Mouse (Mus musculus) right cerebral cortex, postnatal 36 days (tissue): Measurements from ENCODE around the gene Spa17.

Source experiments
- DNase-seq, 2 experiments: peaks; one replicate each; pipeline ENCODE4 v3.0.0; 2022; ENCODE audit warnings: low spot score in 2 of 2, mixed read lengths in 1 of 2

Gene Spa17

DNA sequence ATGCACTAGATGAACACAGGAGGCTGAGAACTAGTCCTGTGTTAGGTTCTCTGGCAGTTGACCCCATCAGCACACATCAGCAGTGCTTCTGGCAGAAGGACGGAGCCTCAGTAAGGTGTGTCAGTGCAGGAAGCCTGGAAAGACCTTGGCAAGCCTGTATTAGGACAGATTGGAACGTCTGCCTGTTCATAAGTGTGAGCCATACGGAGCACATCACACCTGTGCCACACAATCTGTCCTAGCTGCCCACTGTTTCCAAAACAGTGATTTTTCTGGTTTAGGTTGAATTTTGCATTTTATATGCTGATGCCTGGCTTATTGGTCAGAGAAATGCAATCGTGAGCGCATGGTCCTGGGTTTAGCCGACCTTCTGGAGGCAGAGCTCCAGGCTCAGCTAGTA is 7.8 kb upstream of the Spa17 start:
- no peak for DNase-seq

DNA sequence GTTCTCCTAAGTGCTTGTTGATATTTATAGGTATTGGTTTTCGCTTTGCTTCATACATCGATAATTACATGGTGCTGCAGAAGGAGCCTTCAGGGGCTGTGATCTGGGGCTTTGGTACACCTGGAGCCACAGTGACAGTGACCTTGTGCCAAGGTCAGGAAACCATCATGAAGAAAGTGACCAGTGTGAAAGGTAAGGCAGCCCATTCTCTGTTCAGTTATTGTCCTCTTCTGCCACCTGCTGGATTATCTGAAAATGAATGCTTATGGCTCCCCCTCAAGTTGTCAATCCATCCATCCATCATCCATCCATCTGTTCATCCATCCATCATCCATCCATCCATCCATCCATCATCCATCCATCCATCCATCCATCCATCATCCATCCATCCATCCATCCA is 3.2 kb upstream of the Spa17 start:
- no peak for DNase-seq

DNA sequence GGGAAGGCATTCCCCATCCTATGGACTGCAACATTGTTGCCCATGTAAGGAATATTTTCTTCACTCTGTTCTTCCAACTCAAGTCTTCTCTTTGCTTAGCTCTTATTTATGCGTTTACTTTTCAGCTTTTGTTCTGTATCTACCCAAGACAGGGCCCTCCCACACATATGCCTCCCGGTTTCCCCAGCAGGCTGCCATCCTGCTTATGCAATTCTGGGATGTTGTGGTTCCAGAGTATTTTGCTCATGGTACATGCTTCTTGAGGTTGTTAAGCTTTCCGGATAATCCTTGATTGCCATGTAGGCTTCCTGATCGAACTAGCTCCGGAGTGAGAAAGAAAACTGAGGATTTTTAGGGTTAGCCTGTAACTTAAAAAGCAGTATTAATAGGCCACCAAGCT is 1.7 kb upstream of the Spa17 start:
- DNase-seq, result peak in 1 of 2 experiments; percentile 64

DNA sequence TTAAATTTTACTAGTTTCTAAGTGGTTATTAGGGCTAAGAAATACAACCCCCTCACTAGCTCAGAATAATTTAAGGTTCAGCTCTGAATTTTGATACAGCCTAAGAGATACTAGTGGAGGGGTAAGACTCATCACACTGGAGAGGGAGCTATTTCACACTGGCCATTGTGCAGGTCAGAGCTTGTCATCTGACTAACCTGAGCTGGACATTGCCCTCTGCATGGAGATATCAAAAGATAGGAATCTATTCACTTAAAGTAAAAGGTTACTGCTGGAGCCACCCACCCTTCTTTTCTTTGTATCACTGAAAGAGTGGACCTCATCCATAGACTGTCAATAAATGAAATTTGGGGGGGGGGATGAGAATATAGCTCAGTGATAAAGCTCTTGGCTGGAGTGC is 794 bp upstream of the Spa17 start:
- no peak for DNase-seq

DNA sequence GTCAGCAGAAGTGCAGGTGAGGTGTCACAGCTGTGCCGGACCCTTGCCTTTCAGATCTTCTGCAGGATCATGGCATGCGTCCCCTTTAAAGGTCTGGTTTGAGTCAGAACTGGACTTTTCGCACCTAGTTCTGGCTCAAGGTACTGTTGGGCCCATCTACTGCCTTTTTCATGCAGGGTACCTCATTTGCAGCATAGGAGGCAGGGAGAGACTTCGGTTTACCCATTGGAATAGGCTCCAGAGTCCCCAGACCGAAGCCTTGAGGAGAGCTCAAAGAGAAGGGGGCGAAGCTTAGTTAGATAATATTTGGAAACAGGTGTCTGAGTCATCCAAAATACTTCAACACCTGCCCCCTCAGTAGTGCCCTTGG is 374 bp upstream of the Spa17 start:
- no peak for DNase-seq

DNA sequence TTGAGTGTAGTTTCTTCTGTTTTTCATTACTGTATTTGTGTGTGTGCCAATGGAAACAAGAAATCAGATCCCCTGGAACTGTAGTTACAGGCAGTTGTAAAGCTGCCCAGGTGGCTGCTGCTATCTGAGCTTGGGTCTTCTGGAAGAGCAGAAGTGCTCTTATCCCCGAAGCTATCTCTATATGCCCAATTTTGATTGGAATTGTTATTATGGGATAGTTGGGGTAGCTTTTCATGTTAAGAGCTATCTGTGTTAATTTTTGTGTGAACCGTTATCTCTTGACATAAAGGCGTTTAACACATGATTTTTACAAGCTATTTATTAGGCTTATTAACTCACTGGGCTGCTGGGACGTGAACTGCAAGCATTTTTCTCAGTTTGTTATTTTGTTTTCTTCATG is 4.0 kb downstream of the Spa17 start:
- DNase-seq, result no peak

DNA sequence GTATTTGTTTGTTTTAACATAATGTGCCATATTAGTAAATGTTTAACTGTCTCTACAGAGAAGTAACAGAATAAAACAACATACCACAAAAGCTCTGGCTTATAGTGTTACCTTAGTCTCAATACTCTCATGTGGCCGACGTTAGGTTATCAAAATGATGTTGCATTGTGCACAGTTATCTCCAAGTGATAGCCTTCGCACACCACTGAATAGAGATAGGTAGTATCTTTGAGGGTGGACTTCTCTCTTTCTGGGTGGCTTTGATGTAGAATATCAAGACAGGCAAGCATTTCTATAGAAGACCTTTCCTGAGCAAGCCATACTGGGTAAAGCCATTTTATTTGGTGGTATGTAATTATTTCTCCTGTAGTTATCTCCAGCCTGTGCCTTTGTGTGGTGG is 8.4 kb downstream of the Spa17 start:
- DNase-seq, result no peak

DNA sequence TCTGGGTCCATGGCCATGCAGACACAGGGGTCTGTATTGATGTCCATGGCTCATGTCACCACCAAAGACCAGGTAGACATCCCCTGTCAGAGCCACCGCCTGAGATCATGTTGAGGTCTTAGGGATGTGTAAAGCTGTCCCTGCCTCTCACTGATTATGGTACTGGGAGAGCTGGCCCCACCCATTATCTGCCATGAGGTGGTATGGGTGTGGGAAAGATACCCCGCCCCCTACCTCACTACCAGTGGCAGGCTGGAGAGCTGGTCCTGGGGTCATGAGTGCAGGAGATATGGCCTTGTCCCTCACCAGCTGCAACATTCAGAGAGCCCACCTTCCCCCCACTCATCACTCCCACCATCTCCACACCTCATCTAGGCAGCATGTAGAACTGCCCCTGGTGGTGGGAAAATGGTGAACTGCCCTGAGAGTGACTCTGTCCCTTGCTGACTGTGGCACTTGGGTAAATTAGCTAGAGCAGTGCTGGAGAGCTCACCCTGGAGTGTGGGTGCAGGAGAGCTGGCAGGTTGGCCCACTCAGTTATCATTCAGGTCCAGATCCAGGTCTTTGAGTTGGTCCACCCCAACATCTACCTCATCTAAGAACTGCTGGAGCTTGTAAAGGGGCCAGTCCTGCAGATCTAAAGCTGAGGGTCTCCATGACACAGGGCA is 12.8 kb downstream of the Spa17 start:
- no peak for DNase-seq

DNA sequence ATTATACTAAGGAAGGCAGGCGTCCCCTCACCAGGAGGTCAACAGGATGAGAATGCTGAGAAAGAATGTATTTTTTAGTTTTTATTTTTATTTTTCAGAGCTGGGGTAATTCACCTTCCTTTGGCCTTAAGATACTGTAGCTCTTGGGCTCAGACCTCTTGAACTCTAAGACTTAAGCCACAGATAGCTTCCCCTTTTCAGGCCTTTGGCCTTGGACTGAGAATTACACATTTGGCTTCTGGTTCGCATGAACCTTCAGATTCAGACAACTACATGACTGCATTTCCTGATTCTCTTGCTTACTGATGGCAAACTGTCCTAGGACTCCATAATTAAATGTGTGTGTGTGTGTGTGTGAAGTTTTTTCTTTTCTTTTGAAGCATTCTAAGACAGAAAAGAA is 14.9 kb downstream of the Spa17 start:
- no peak for DNase-seq

DNA sequence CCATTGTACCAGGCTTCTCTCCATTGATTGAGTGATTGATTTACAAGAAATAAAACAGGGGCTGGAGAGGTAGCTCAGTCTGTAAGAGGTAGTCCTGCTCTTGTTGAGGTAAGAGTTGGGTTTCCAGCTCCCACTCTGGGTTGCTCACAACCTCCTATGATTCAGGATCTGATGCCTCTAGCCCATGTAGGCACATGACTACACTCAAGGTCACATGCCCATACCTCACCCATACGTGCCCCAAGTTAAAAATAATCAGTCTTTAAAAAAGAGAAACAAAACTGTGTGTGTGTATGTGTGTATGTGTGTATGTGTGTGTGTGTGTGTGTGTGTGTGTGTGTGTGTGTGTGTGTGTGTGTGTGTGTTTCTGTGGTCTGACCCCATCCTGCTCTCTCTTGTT is 18.0 kb downstream of the Spa17 start:
- no peak for DNase-seq

DNA sequence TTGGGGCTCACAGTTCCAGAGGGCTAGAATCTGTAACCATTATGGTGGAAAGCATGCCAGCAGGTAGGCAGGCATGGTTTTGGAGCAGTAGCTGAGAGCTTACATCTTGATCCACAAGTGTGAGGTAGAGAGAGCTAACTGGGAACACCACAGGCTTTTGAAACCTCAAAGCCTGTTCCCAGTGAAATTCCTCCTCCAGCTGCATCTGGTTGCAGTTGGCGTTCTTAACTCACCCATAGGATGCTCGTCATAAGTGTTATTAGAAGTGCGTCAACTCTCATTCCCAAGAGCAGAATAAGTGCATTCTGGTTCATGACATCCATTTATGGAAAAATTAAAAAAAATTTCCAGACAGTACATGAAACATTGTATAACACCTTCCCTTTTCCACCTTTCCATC is 19.8 kb downstream of the Spa17 start:
- DNase-seq, result no peak

DNA sequence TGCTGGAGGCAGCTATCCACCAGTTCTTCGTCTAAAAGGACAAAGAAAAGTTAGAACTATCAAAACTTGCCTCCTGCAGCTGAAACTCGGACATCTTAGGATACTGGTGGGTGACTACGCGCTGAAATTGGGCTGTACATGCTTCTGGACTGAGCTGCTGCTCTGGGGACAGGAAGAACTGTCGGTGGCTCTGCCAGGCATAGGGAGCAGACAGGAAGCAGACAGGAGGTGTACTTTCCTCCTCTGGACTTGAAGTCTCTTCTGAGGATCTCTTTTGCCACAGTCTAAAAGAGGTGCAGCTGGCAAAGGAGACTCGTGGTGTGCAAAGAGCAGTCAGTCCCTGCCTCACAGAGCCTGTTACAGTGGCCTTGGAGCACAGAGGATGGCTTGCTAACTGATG is 20.9 kb downstream of the Spa17 start:
- DNase-seq, result no peak

DNA sequence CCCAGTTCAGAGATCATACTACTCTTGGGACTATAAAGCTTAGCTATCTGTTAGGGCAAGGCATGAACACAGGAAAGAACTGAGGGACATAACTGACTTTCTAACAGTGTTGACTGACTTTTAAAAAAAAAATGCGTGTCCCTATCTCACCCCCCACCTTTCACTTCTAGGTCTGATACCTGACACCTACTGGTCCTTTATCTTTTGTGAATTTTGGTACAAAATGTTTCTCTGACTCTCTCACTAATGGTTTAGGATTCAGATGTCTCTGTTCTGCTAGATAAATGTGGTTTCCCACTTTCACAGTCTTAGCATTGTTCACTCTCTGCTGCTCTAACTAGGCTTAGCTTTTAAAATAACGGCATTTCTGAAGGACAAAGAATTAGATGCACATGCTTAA is 21.5 kb downstream of the Spa17 start:
- no peak for DNase-seq

DNA sequence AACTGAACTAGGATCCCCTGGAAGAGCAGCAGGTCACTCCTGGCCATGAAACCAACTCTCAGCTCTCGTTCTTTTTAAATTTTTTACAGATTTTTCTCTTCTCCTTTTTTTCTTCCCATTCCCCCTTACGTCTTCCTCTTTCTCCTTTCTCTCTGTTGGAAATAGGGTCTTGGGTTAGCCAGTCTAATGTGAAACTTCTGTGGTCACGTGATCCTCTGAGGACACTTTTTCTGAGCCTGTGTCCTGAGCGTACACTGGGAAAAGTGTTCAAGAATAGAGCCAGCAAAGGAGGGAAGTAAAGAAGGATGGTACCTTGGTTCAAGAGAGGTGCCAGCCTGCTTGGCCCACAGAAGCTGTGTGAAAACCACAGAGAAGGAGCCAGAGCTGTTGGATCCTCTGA is 23.1 kb downstream of the Spa17 start:
- no peak for DNase-seq

DNA sequence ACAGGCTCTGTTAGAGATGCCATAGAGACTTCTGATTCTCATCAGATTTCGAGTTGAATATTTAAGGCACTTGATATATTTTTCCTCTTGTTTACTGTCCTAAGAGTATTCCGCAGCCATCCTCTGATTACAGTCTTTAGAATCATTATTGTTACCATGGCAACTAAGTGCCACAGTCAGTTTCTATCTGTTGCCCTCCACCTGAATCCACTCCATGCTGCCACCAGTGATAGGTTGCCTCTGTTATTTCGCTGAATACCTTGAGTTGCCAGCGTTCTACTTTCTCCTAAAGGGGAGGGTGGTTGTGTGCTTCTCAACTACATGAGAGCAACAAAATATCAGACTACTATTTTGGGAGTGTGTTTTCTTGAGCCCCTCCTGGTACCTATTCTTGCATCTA is 26.8 kb downstream of the Spa17 start:
- DNase-seq, result no peak

DNA sequence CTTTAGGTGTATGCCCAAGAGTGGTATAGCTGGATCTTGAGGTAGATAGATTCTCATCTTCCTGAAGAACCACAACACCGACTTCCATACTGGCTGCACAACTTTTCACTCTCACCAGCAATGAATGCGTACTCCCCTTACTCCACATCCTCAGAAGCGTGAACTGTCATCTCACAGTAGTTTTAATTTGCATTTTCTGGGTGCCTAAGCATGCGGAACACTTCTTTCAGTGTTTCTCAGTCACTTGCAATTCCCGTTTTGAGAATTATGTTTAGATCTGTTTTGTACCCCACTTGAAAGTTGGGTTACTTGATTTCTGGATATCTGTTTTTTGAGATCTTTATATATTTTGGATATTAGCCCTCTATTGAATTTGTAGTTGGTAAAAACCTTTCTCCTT is 29.9 kb downstream of the Spa17 start:
- DNase-seq, result no peak

DNA sequence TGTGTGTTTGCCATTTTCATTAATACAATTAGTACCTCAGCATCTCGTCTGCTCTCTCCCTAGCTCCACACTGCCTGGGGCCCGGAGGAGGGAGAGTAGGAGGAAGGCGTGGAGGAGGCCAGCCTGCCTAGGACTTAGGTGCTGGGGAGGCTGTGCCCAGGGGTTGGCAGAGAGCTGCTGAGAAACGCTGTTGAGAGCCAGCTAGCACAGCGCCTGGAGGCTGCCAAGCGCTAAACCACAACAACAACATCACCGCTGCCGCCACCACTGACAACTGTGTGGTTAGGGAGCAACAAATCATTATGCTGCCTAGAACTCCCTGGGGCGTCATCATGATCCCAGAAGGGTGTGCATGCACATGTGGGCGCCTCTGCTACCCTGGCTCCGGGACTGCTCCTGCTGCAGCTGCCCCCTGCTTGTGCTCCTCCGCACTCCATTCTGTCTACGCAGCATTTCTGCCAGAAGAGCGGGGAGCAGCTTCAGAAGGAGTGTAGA is 37.0 kb downstream of the Spa17 start:
- peak; percentile 65 to 67 for DNase-seq

DNA sequence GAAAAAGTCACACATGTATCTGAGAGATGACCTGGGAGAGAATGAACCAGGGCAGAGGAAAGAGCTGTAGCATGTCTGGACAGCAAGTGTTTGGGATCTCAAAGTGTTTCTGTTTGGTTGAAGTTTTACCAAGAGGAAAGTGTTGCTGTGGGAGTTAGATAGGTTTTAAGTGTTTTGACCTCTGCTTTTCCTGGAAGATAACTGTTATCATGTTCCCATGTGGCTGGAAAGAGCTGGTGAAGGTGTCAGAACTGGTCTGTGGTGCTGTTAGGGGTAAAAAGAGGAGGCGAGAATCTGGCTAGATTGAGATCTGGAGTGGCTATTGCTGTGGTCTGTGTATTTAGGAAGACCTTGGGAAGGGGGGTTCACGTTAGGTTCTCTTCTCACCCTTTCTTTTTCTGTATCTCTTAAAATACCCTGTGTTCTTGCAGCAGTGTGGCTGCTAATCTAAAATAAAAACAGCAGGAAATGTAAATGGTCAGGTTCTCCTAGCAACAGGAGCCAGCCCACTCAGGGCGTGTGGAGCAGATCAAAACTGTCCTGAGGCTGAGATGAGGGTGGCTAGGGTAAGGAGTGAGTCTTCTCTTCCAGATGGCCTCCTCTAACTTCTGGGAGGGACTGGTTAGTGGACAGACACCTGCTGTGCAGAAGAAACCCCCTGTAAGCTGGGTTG is 41.2 kb downstream of the Spa17 start:
- no peak for DNase-seq

DNA sequence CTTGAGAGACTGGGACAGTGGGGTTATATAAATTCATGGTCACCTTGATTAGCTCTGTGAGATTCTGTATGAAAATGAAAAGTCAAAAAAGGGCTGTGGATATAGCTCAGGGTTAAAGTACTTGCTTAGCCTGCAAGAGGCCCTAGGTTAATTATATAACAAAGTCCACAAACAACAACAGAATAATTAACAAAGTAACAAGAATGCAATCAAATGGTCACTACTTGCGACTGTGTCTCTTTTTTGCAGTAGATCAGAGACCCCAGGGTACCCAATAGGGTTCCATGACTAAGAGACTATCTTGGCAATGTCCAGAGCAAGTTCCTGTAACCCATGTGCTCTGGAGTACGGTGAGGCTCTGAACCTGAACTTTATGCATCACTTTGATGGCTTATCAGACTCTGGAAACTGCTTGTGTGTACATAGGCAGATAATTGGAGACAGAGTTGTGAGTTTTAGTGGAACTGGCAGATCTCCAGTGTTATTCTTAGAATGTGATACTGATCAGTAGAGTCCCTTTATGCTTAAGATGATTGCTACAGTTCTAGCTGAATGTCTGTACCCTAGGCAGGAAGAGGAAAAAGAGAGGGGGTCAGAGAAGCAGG is 44.2 kb downstream of the Spa17 start:
- DNase-seq, result no peak

DNA sequence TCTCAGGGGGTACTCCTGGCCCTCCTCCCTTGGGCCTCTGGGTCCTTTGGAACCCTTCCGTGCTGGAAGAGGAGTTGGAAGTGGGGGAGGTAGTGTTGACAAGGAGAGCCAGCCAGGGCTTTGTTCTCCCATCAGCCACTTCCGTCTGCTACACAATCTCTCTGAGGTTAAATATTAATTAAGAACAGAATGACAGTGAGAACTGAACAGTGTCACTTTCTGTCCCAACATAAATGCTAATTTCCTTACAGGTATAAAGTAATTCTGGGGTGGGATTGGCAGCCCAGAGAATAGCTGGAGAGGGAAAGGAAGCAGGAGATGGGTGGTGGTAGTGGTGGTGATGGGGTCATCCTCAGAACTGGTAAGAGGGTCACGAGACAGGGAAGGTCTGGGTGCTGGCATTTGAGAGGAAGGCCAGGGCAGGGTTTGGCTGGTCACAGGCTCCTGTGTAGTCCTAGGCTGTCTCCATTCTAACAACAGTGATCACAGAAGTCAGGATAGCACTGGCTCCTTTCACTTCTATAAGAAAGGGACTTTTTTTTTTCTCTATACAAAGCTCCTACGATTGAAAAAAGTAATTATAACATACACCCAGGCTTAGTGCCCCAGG is 44.8 kb downstream of the Spa17 start:
- DNase-seq, result no peak

DNA sequence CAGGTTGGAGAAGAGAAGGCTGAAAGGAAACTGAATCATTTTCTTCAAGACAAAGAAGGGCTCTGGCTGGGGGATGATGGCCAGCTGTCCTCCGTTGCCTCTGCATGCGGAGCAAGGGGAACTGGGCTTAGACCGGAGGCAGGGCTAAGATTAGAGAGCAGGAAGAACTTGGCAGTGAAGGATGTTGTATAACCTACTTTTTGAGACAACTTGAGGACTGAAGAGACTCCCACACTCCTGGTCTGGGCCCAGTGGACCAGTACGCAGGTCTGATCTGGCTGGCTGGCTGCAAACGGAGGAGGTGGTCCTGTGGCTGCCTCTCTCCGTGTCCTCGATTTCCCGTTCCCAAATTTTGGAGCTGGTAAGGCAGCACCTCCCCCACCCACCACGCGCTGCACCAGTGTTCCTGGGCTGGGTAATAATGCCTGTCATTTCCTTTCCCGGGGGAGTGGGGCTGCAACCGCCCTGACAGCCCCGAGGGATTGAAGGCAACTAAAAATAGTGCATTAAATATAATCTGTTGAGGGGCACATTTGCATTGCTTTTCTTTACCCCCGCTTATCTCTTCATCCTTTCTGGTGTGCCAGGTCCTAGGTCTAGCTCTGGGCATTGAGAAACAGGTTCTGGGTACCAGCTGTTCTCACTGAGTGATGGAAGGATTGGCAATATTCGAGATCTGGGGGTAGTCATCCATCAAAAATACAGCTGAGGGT is 45.5 kb downstream of the Spa17 start:
- peak; percentile 70 to 84 for DNase-seq

DNA sequence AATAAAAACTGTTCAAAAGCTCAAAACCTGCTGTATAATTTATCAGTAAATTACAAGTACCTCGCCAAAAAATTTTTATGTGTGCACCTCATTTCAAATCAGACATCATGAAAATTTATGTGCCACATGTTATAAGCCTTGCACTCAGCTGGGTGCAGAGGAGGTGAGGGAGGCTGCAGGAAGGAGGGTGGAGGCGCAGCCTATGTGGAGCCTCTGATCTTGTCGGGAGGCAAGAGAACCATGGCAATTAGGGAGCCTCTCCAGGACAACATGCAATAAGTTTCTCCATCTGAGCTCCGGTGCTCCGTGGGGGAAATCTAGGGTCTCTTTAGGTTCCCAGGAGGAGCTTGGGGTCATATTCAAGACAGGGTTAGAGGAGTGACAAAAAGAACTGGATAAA is 46.1 kb downstream of the Spa17 start:
- no peak for DNase-seq
